Mouse (Mus musculus) liver, embryonic 11.5 days (tissue): ENCODE measurements around the gene Copb1. TPM values are rescaled to one million over a fixed set of nuclear protein-coding genes. Genes with fewer than 3 reads are reported as not detected.

Experiments used
- ATAC-seq: fragments of 200-750 bp; cut with Nextera tagmentation; replicated peaks from 2 replicates; pipeline ENCODE4 v1.8.0; 2017; ENCODE audit warnings: moderate number of reproducible peaks, mild to moderate bottlenecking, moderate TSS enrichment, moderate library complexity; ENCODE audit not compliant: low FRiP score
- DNase-seq: peaks from one replicate; pipeline ENCODE4 v3.0.0-alpha.2; 2017; ENCODE audit warnings: low spot score
- H3K27ac ChIP-seq: fragments of 300-500 bp; sonication (generic); 2 replicates; pipeline ENCODE4 v1.5.1; 2014; ENCODE audit warnings: mild to moderate bottlenecking, low read depth, low read length, control low read depth
- H3K27me3 ChIP-seq: fragments of 300-500 bp; sonication (generic); replicated peaks from 2 replicates; pipeline ENCODE4 v1.6.1; 2014; ENCODE audit warnings: low read length, mixed read lengths; ENCODE audit not compliant: control insufficient read depth, insufficient read depth
- H3K36me3 ChIP-seq: fragments of 300-500 bp; sonication (generic); 2 replicates; pipeline ENCODE4 v1.6.1; 2014; ENCODE audit warnings: mild to moderate bottlenecking, low read length, moderate library complexity, mixed read lengths; ENCODE audit not compliant: control insufficient read depth, insufficient read depth
- H3K4me1 ChIP-seq: fragments of 300-500 bp; sonication (generic); replicated peaks from 2 replicates; pipeline ENCODE4 v1.6.1; 2014; ENCODE audit warnings: low read length, mixed read lengths; ENCODE audit not compliant: control insufficient read depth, insufficient read depth
- H3K4me2 ChIP-seq: fragments of 300-500 bp; sonication (generic); 2 replicates; pipeline ENCODE4 v1.6.1; 2014; ENCODE audit warnings: mild to moderate bottlenecking, control low read depth, moderate library complexity
- H3K4me3 ChIP-seq: fragments of 300-500 bp; sonication (generic); 2 replicates; pipeline ENCODE4 v1.5.1; 2014; ENCODE audit warnings: low read depth, low read length, control low read depth
- H3K9ac ChIP-seq: fragments of 300-500 bp; sonication (generic); 2 replicates; pipeline ENCODE4 v1.6.1; 2014; ENCODE audit warnings: low read depth, low read length, control low read depth
- H3K9me3 ChIP-seq: fragments of 300-500 bp; sonication (generic); 2 replicates; pipeline ENCODE4 v1.6.1; 2016; ENCODE audit warnings: low read length, inconsistent platforms, mixed read lengths; ENCODE audit not compliant: control insufficient read depth
- WGBS: fragments of 180-500 bp; shearing (Covaris S2); extraction: QIAGEN DNeasy Blood & Tissue Kit; methylation state at CpG from one replicate; pipeline ENCODE4 v1.1.7; 2014; 5-methylcytosine and 5-hydroxymethylcytosine counted together
- polyA plus RNA-seq: library from polyadenylated mRNA; unstranded; fragments of >200 nt; fragmentation: Nextera tagmentation; extraction: Ambion mirVana; gene quantifications from 2 replicates; pipeline ENCODE4 v1.2.1, GENCODE M21; 2014

The Copb1 gene
- polyA plus RNA-seq, 1 experiment from 2014 or later = 102 TPM

DNA sequence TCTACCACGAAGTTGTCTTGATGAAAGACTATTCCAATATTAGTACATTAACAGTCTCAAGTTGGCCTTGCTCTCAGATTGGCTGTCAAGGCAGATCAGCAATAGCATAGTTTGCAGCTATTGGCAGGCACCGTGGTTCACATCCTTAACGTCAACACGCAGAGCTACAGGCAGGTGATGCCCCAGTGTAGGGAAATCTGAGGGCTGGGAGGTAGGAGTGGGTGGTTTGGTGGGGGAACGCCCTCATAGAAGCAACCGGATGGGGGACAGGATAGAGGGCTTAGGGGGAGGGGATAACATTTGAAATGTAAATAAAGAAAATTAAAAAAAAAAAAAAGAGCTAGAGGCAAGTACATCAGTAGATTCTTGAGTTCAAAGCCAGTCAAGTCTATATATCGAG lies 20.5 kb downstream of the Copb1 start:
- H3K36me3 ChIP-seq = peaks cover 32% of the 10 kb centered on the region
- no peak overlapping the region for H3K4me2 ChIP-seq
- no peaks in the 10 kb centered on the region for H3K27me3 ChIP-seq
- no peak overlapping the region for H3K9ac ChIP-seq
- H3K27ac ChIP-seq = no peak overlapping the region
- DNase-seq = no peak
- no peak for ATAC-seq
- no peak overlapping the region for H3K4me3 ChIP-seq
- no peaks in the 10 kb centered on the region for H3K4me1 ChIP-seq
- H3K9me3 ChIP-seq = no peaks in the 10 kb centered on the region
- WGBS = 86% methylated on average over 7 of the region's 7 CpGs

DNA sequence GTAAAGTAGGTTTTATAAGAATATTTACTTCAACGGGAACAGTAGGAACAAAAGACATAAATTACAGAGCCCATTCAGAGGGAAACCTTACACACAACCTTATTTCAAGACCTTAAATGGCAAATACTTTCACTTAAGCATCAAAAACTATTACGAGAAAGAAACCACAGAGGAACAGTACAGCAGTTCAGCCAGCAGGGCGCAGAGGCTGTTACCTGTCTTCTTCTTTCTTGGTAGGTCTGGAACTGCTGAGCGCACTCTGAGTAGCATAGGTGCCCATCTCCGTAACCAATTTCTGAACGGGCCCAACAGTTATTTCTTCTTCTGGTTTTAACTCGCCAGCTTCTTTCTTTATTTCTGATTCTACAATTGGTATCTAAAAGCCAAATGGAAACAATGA lies 21.5 kb downstream of the Copb1 start:
- Histone ChIP-seq H3K9ac (no peak overlapping the region), H3K9me3 (no peaks in the 10 kb centered on the region), H3K27ac (no peak overlapping the region), H3K36me3 (peaks cover 27% of the 10 kb centered on the region), H3K4me2 (no peak overlapping the region), H3K4me3 (no peak overlapping the region), H3K27me3 (no peaks in the 10 kb centered on the region), H3K4me1 (no peaks in the 10 kb centered on the region)
- ATAC-seq = no peak
- no peak for DNase-seq
- 90% methylated on average over 7 of the region's 7 CpGs for WGBS

DNA sequence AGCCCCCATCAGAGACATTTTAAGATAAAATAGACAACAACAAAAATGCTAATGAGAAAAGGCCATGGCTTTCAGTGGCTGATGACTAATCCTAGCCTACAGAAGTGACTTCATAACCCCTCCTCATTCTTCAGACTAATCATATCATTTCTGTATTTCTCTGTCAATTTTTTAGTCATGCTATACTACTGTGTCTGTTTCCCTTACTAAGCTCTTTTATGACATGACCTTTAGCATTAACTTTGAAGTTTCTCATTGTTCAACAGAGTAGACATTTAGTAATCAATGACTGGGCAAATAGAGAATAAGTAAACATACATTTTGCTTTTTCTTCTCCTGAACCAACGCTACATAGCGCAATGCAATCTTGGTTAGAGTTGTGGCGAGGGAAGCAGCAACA lies 22.7 kb downstream of the Copb1 start:
- H3K27me3 ChIP-seq = no peaks in the 10 kb centered on the region
- H3K9me3 ChIP-seq = no peaks in the 10 kb centered on the region
- H3K36me3 ChIP-seq = peaks cover 22% of the 10 kb centered on the region
- H3K27ac ChIP-seq = no peak overlapping the region
- no peaks in the 10 kb centered on the region for H3K4me1 ChIP-seq
- H3K4me2 ChIP-seq = no peak overlapping the region
- H3K9ac ChIP-seq = no peak overlapping the region
- DNase-seq (no peak), ATAC-seq (no peak)
- no peak overlapping the region for H3K4me3 ChIP-seq
- 81% methylated on average over 3 of the region's 3 CpGs for WGBS

DNA sequence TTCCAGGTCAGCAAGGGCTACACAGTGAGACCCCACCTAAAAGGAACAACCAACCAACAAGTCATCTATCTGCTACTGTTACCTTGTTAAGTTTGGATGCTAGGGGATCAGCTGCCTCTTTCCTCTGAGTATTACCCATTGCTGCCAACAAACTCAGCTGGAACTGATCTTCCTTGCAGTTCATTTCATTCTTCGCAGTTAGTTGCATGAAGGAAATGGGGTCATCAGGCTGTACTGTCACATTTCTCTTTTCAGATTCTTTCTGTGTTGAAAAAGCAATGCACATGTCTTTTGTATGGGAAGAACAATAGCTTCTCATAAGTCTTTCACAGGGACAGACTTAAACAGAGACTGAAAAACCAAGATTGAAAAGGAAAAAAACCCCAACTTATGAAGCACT lies 28.0 kb downstream of the Copb1 start:
- H3K36me3 ChIP-seq = peaks cover 24% of the 10 kb centered on the region
- no peak for DNase-seq

DNA sequence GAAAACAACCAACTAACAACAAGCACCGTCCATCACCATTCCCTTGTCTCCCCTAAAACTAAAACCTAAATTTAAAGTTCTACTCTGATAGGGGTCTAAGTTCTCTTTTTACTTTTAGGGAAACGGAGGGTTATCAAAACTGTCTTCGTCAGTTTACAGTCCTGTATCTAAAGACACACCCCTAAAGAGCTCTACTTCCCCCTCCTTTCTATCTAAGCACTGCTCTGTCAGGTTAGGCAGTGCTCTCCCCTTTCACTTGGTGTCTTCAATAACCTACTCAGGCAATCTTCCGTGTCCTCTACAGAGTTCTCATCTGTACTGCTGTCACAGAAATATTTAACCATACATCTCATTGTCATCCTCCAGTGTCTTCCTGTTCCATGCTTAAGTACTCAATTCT lies 34.1 kb downstream of the Copb1 start:
- peaks cover 23% of the 10 kb centered on the region for H3K36me3 ChIP-seq
- H3K27ac ChIP-seq = no peak overlapping the region
- no peak overlapping the region for H3K9ac ChIP-seq
- H3K4me2 ChIP-seq = no peak overlapping the region
- ATAC-seq = no peak; the same call in 1 of the 2 replicates
- H3K9me3 ChIP-seq = no peaks in the 10 kb centered on the region
- no peak overlapping the region for H3K4me3 ChIP-seq
- WGBS = 81% methylated on average over 4 of the region's 4 CpGs
- H3K27me3 ChIP-seq = no peaks in the 10 kb centered on the region
- peaks cover 2% of the 10 kb centered on the region; the same call in 1 of the 2 replicates for H3K4me1 ChIP-seq
- DNase-seq = no peak

More for the DNA sequence above, 28.0 kb downstream of the Copb1 start:
- no peaks in the 10 kb centered on the region for H3K27me3 ChIP-seq
- no peak overlapping the region for H3K9ac ChIP-seq
- H3K4me2 ChIP-seq = no peak overlapping the region
- 86% methylated on average over 1 of the region's 1 CpGs for WGBS
- no peaks in the 10 kb centered on the region for H3K9me3 ChIP-seq
- H3K4me3 ChIP-seq = no peak overlapping the region
- no peak overlapping the region for H3K27ac ChIP-seq
- no peak for ATAC-seq
- H3K4me1 ChIP-seq = no peaks in the 10 kb centered on the region

DNA sequence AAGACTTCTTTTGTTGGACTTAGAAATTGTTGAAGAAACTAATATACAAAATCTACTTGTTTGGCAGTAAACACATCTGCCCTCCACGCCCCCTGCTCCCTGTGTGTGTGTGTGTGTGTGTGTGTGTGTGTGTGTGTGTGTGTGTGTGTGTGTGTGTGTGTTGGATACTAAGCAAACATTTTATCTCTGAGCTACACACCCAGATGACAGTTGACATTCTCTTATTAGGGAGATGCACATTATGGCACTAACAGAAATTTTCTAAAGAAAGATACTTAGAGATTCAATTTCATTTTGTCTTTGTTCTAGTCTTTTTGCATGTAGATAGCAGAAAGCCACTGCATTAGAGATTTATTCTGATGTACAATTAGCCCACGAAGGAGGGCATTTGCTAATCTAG lies 37.6 kb downstream of the Copb1 start:
- H3K9ac ChIP-seq = no peak overlapping the region
- peaks cover 22% of the 10 kb centered on the region for H3K36me3 ChIP-seq
- 76% methylated on average over 2 of the region's 2 CpGs for WGBS
- DNase-seq (no peak), ATAC-seq (peak; percentile 58)
- peak overlapping the region; percentile 28; the same call in 1 of the 2 replicates for H3K27ac ChIP-seq
- H3K9me3 ChIP-seq = no peaks in the 10 kb centered on the region
- H3K4me3 ChIP-seq = no peak overlapping the region
- no peak overlapping the region for H3K4me2 ChIP-seq
- peaks cover 2% of the 10 kb centered on the region; the same call in 1 of the 2 replicates for H3K4me1 ChIP-seq
- no peaks in the 10 kb centered on the region for H3K27me3 ChIP-seq

DNA sequence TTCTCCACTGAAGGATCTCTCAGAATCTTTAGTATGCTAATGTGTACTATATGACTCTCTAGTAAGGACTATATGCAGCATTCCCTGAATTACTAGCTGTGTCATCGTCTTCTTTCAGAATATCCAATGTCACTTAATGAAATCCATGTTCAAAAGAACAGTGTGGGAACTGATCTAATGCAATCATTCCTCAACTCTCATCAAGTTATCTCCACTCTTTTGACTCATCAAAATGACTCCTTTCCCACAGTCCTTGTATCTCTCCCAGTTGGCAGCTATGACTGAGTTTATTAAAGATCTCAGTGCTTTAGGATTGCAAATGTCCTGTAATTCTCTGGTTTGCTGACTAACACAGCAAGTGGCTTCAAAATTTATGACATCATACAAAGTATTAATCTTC lies 40.1 kb downstream of the Copb1 start:
- Histone ChIP-seq H3K9me3 (no peaks in the 10 kb centered on the region), H3K4me2 (no peak overlapping the region), H3K4me3 (no peak overlapping the region), H3K27ac (no peak overlapping the region), H3K9ac (no peak overlapping the region), H3K36me3 (peaks cover 16% of the 10 kb centered on the region), H3K27me3 (no peaks in the 10 kb centered on the region), H3K4me1 (peaks cover 2% of the 10 kb centered on the region; the same call in 1 of the 2 replicates)
- DNase-seq (no peak), ATAC-seq (no peak)
- 90% methylated on average over 1 of the region's 1 CpGs for WGBS

DNA sequence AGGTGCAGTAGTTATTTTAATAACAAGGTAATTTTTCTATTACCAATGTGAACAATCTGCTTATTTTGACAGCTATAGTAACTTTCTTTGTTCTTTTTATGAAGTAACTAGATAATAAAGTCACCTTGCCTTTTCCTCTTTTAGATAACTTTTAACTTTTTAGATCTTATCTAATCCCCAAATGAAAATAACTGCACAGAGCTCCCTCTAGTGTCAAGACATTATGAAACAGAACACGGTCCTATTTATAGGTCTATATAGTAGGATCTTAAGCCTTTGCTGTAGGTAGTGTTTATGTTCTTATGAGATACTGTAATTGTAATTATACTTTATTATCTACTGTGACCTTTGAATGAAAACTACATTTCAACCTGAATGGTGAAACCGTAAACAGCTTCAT lies 41.0 kb downstream of the Copb1 start:
- Histone ChIP-seq H3K36me3 (peaks cover 15% of the 10 kb centered on the region), H3K4me3 (no peak overlapping the region), H3K9me3 (no peaks in the 10 kb centered on the region), H3K4me2 (no peak overlapping the region), H3K27me3 (no peaks in the 10 kb centered on the region), H3K9ac (no peak overlapping the region), H3K27ac (no peak overlapping the region), H3K4me1 (peaks cover 2% of the 10 kb centered on the region; the same call in 1 of the 2 replicates)
- ATAC-seq (no peak), DNase-seq (no peak)
- whole genome bisulfite sequencing = 62% methylated on average over 2 of the region's 2 CpGs

DNA sequence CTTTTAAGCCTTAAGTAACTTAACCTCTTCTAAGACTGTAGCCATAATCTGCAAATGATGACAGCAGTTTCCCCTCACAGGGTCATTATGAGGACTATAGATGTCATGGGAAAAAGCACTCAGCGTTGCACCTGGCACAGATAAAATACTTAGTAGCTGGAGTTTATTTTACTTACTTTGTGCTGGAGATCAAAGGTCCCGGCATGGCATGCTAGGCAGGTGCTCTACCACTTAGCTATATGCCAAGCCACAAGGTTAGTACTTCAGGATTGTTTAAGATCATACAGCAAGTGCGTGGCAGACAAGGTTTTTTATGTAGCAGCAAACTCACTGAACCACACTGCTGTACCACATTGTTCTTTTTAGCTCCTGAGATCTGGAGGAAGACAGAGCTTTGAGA lies 43.9 kb downstream of the Copb1 start:
- Histone ChIP-seq H3K9me3 (no peaks in the 10 kb centered on the region), H3K27ac (no peak overlapping the region), H3K27me3 (no peaks in the 10 kb centered on the region), H3K9ac (no peak overlapping the region), H3K36me3 (peaks cover 8% of the 10 kb centered on the region), H3K4me2 (no peak overlapping the region), H3K4me1 (no peaks in the 10 kb centered on the region), H3K4me3 (no peak overlapping the region)
- WGBS = 87% methylated on average over 3 of the region's 3 CpGs
- DNase-seq (no peak), ATAC-seq (no peak)
